Mouse (Mus musculus): ENCODE results near the gene Glod4. TPM values are rescaled to one million over a fixed set of nuclear protein-coding genes. Genes with fewer than 3 reads are reported as not detected.
A peak's percentile ranks its signal among the peaks of the same experiment; 100 is the strongest.

Glod4 gene
- polyA plus RNA-seq, 1 experiment from 2014 or later, result 68.9 TPM

- no peak overlapping the region for H3K9ac ChIP-seq (ENCODE audit: low read depth, low read length)
- TF ChIP-seq CTCF (IDR thresholded peaks at IDR 0.05; ENCODE audit: low read depth), result no peak
- H3K36me3 ChIP-seq (ENCODE audit: control insufficient read depth, insufficient read depth), result peaks cover 25% of the 10 kb centered on the region
- H3K4me1 ChIP-seq (replicated peaks; ENCODE audit: control insufficient read depth, insufficient read depth, low read length), result no peaks in the 10 kb centered on the region
- ATAC-seq, result no peak
- 64% methylated on average over 11 of the region's 11 CpGs for WGBS
- no peak overlapping the region for H3K27ac ChIP-seq (ENCODE audit: low read depth, low read length)
- no peaks in the 10 kb centered on the region for H3K9me3 ChIP-seq (ENCODE audit: control insufficient read depth)
- no peak overlapping the region for H3K4me3 ChIP-seq (ENCODE audit: low read depth, low read length)
- no peaks in the 10 kb centered on the region for H3K27me3 ChIP-seq (replicated peaks; ENCODE audit: control insufficient read depth, insufficient read depth, low read length)
- H3K4me2 ChIP-seq (replicated peaks; ENCODE audit: low read depth), result no peak overlapping the region
Observed at GRCm38 (mm10) chr11:76106551-76107496, 136.7 kb downstream of the Glod4 start.

DNA sequence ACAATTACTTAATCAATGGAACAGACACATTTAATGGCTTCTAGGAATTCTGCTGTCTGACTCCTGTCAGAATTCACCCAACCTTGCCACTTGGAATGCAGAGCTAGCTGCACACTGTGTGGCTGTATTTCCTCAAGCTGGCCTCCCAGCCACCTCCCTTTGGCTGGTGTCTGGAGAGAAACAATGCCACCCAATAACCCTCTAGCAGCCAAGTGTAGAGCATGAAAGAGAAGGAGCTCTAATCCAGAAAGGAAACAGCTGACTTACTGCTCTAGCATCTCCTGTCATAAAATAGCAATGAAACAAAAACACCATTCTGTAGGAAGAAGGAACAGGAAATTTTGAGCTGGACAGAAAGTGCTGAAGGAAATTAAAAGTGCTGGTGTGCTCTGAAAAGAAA, 142.4 kb downstream of the Glod4 start:
- Histone ChIP-seq H3K27me3 (replicated peaks; ENCODE audit: control insufficient read depth, insufficient read depth, low read length) (no peaks in the 10 kb centered on the region), H3K4me2 (replicated peaks; ENCODE audit: low read depth) (no peak overlapping the region), H3K4me3 (ENCODE audit: low read depth, low read length) (no peak overlapping the region), H3K4me1 (replicated peaks; ENCODE audit: control insufficient read depth, insufficient read depth, low read length) (peaks cover 6% of the 10 kb centered on the region; the same call in 1 of the 2 replicates), H3K9me3 (ENCODE audit: control insufficient read depth) (no peaks in the 10 kb centered on the region), H3K27ac (ENCODE audit: low read depth, low read length) (no peak overlapping the region), H3K36me3 (ENCODE audit: control insufficient read depth, insufficient read depth) (peaks cover 21% of the 10 kb centered on the region), H3K9ac (ENCODE audit: low read depth, low read length) (no peak overlapping the region)
- no peak for ATAC-seq
- no peak for TF ChIP-seq CTCF (IDR thresholded peaks at IDR 0.05; ENCODE audit: low read depth)

DNA sequence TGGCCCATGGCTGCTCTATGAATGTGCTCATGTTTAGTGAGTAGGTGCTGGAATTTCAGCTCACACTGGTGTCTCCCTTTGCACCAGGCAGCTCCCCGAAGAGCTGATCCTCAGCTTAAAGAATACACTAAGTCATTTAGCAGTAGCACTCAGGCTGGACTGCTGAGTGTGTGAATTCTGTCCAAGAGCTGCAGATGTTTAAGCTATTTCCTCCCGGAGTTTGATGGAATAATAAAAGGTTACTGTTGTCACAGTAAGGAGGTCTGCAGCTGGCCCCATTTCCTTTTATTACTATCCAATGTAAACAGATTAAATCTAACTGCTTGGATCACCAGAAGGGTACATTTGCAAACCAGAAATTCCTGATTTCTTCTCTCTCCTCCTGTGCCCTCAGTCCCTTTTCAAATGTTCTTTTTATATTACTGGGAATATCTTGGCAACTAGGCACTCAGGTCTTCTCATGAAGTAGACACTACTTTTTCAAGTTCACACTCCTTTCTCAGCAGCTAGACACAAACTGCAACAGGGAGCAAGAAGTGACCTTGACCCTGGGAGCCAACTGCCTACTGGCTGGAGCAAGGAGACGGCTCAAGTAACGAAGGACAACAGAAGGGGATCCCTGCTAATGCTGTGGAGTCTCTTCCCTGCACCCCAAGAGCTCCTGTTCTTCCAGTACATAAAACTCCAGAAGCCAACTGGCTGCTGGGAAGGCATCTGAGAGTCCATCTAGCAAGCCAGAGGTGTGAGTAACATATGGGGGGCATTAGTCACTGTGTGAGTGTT, 144.1 kb downstream of the Glod4 start:
- ATAC-seq, result peak; percentile 65
- Histone ChIP-seq H3K4me3 (ENCODE audit: low read depth, low read length) (no peak overlapping the region), H3K9ac (ENCODE audit: low read depth, low read length) (no peak overlapping the region), H3K36me3 (ENCODE audit: control insufficient read depth, insufficient read depth) (peaks cover 12% of the 10 kb centered on the region), H3K27ac (ENCODE audit: low read depth, low read length) (peak overlapping the region; percentile 28; the same call in 1 of the 2 replicates), H3K9me3 (ENCODE audit: control insufficient read depth) (no peaks in the 10 kb centered on the region), H3K27me3 (replicated peaks; ENCODE audit: control insufficient read depth, insufficient read depth, low read length) (no peaks in the 10 kb centered on the region), H3K4me1 (replicated peaks; ENCODE audit: control insufficient read depth, insufficient read depth, low read length) (peaks cover 6% of the 10 kb centered on the region; the same call in 1 of the 2 replicates), H3K4me2 (replicated peaks; ENCODE audit: low read depth) (no peak overlapping the region)
- TF ChIP-seq CTCF (IDR thresholded peaks at IDR 0.05; ENCODE audit: low read depth), result no peak
- WGBS, result 18% methylated on average over 4 of the region's 4 CpGs

DNA sequence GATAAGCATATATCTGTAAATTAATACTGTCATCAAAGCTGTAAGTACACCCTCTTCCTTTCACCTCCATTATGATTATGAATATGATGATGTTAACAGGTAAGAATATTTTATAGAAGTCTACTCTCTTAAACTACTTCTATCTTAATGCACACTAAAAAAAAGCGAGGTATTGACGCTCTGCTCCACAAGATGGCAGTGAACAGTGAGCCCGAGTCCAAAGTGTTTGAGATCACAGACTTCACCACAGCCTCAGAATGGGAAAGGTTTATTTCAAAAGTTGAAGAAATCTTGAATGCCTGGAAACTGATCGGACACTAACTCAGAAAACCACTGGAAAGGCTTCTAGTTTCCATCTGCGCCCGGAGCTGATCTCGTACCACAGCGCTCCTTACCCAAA, 149.9 kb downstream of the Glod4 start:
- 85% methylated on average over 8 of the region's 8 CpGs for WGBS
- peak; percentile 56 for TF ChIP-seq CTCF (IDR thresholded peaks at IDR 0.05; ENCODE audit: low read depth)
- ATAC-seq, result no peak
- Histone ChIP-seq H3K4me2 (replicated peaks; ENCODE audit: low read depth) (no peak overlapping the region), H3K27ac (ENCODE audit: low read depth, low read length) (no peak overlapping the region), H3K4me3 (ENCODE audit: low read depth, low read length) (no peak overlapping the region), H3K4me1 (replicated peaks; ENCODE audit: control insufficient read depth, insufficient read depth, low read length) (no peaks in the 10 kb centered on the region), H3K36me3 (ENCODE audit: control insufficient read depth, insufficient read depth) (peaks cover 32% of the 10 kb centered on the region), H3K27me3 (replicated peaks; ENCODE audit: control insufficient read depth, insufficient read depth, low read length) (no peaks in the 10 kb centered on the region), H3K9me3 (ENCODE audit: control insufficient read depth) (no peaks in the 10 kb centered on the region), H3K9ac (ENCODE audit: low read depth, low read length) (no peak overlapping the region)

GRCm38 (mm10) chr11:76089776-76090175, 153.7 kb downstream of the Glod4 start:
- H3K27ac ChIP-seq (ENCODE audit: low read depth, low read length), result no peak overlapping the region
- TF ChIP-seq CTCF (IDR thresholded peaks at IDR 0.05; ENCODE audit: low read depth), result no peak
- no peak overlapping the region for H3K9ac ChIP-seq (ENCODE audit: low read depth, low read length)
- H3K9me3 ChIP-seq (ENCODE audit: control insufficient read depth), result no peaks in the 10 kb centered on the region
- no peaks in the 10 kb centered on the region for H3K27me3 ChIP-seq (replicated peaks; ENCODE audit: control insufficient read depth, insufficient read depth, low read length)
- H3K36me3 ChIP-seq (ENCODE audit: control insufficient read depth, insufficient read depth), result peaks cover 48% of the 10 kb centered on the region
- no peak for ATAC-seq
- no peaks in the 10 kb centered on the region for H3K4me1 ChIP-seq (replicated peaks; ENCODE audit: control insufficient read depth, insufficient read depth, low read length)
- no peak overlapping the region for H3K4me3 ChIP-seq (ENCODE audit: low read depth, low read length)
- WGBS, result 76% methylated on average over 6 of the region's 6 CpGs
- no peak overlapping the region for H3K4me2 ChIP-seq (replicated peaks; ENCODE audit: low read depth)

DNA sequence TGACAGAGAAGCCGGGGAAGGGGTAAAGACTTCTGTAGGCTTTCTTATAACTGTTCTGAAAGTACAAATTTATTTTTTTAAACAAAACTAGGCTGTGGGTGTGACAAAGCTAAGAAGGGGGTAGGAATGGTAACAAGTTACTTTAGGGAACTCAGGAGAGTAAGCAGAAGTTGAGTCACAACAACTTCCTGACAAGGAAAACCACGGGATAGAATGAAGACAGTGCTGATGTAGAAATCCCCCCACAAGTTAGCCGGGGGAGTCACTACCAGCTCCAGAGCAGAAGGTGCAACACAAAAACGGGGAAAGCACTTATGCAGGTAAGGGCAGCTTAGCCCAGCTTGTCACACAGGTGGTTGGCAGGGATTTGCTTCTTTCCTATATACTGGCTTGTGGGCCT, 155.0 kb downstream of the Glod4 start:
- 83% methylated on average over 4 of the region's 4 CpGs for WGBS

More for the DNA sequence above, 155.0 kb downstream of the Glod4 start:
- TF ChIP-seq CTCF (IDR thresholded peaks at IDR 0.05; ENCODE audit: low read depth), result no peak
- Histone ChIP-seq H3K27me3 (replicated peaks; ENCODE audit: control insufficient read depth, insufficient read depth, low read length) (no peaks in the 10 kb centered on the region), H3K9ac (ENCODE audit: low read depth, low read length) (no peak overlapping the region), H3K4me1 (replicated peaks; ENCODE audit: control insufficient read depth, insufficient read depth, low read length) (no peaks in the 10 kb centered on the region), H3K4me3 (ENCODE audit: low read depth, low read length) (no peak overlapping the region), H3K9me3 (ENCODE audit: control insufficient read depth) (no peaks in the 10 kb centered on the region), H3K27ac (ENCODE audit: low read depth, low read length) (no peak overlapping the region), H3K4me2 (replicated peaks; ENCODE audit: low read depth) (no peak overlapping the region), H3K36me3 (ENCODE audit: control insufficient read depth, insufficient read depth) (peaks cover 50% of the 10 kb centered on the region)
- ATAC-seq, result no peak
